Mouse (Mus musculus) liver, postnatal 0 days (tissue): Measurements from ENCODE around the gene Slc4a1. TPM values are rescaled to one million over a fixed set of nuclear protein-coding genes. Genes with fewer than 3 reads are reported as not detected.

ENCODE experiments used
- ATAC-seq: fragments of 200-750 bp; cut with Nextera tagmentation; 2 replicates; pipeline ENCODE4 v1.8.0; 2017; ENCODE audit warnings: mild to moderate bottlenecking, moderate library complexity
- DNase-seq: peaks from one replicate; pipeline ENCODE4 v3.0.0-alpha.2; 2016
- H3K27ac ChIP-seq: fragments of 300-500 bp; sonication (generic); 2 replicates; pipeline ENCODE4 v1.5.1; 2014; ENCODE audit warnings: antibody characterized with exemption, moderate library complexity, mild to moderate bottlenecking, low read depth
- H3K27me3 ChIP-seq: fragments of 300-500 bp; sonication (generic); 2 replicates; pipeline ENCODE4 v1.6.1; 2014; ENCODE audit warnings: low read length, control low read depth, mixed read lengths; ENCODE audit not compliant: insufficient read depth
- H3K36me3 ChIP-seq: fragments of 300-500 bp; sonication (generic); replicated peaks from 2 replicates; pipeline ENCODE4 v1.6.1; 2014; ENCODE audit warnings: mild to moderate bottlenecking, control low read depth, low read length, moderate library complexity, mixed read lengths; ENCODE audit not compliant: insufficient read depth
- H3K4me1 ChIP-seq: fragments of 300-500 bp; sonication (generic); 2 replicates; pipeline ENCODE4 v1.6.1; 2014; ENCODE audit warnings: antibody characterized with exemption, mild to moderate bottlenecking, control low read depth; ENCODE audit not compliant: insufficient read depth
- H3K4me2 ChIP-seq: fragments of 300-500 bp; sonication (generic); 2 replicates; pipeline ENCODE4 v1.6.1; 2014; ENCODE audit warnings: low read depth, mild to moderate bottlenecking, low read length, moderate library complexity, mixed read lengths
- H3K4me3 ChIP-seq: fragments of 300-500 bp; sonication (generic); 2 replicates; pipeline ENCODE4 v1.5.1; 2014; ENCODE audit warnings: low read depth, low read length
- H3K9ac ChIP-seq: fragments of 300-500 bp; sonication (generic); replicated peaks from 2 replicates; pipeline ENCODE4 v1.6.1; 2014; ENCODE audit warnings: mild to moderate bottlenecking, moderate library complexity
- H3K9me3 ChIP-seq: fragments of 300-500 bp; sonication (generic); 2 replicates; pipeline ENCODE4 v1.6.1; 2016; ENCODE audit warnings: mild to moderate bottlenecking, control low read depth, low read length, mixed read lengths
- CTCF ChIP-seq: sonication (generic); IDR thresholded peaks from 2 replicates; pipeline ENCODE4 v1.5.1; 2016; ENCODE audit warnings: antibody characterized with exemption, low read depth
- EP300 ChIP-seq: IDR thresholded peaks from 2 replicates; pipeline ENCODE4 v1.6.1; 2016; ENCODE audit warnings: antibody characterized with exemption, low read depth, mild to moderate bottlenecking
- WGBS: fragments of 180-500 bp; shearing (Covaris S2); extraction: QIAGEN DNeasy Blood & Tissue Kit; methylation state at CpG from one replicate; pipeline ENCODE4 v1.1.7; 2014; ENCODE audit not compliant: insufficient replicate concordance; 5-methylcytosine and 5-hydroxymethylcytosine counted together
- polyA plus RNA-seq: library from polyadenylated mRNA; unstranded; fragments of >200 nt; fragmentation: Nextera tagmentation; extraction: Ambion mirVana; gene quantifications from 2 replicates; pipeline ENCODE4 v1.2.1, GENCODE M21; 2015

The Slc4a1 gene
- polyA plus RNA-seq, 1 experiment from 2014 or later, result 329 TPM

GRCm38 (mm10) chr11:102386121-102386520 is 20.1 kb upstream of the Slc4a1 start:
- TF ChIP-seq CTCF (no peak), EP300 (no peak)
- Histone ChIP-seq H3K36me3 (no peaks in the 10 kb centered on the region), H3K9ac (no peak overlapping the region), H3K27me3 (0 out of 2 replicates have a peak, but pooled peaks cover 6% of the 10 kb centered on the region), H3K4me1 (peaks cover 12% of the 10 kb centered on the region), H3K4me3 (no peak overlapping the region), H3K27ac (no peak overlapping the region), H3K4me2 (no peak overlapping the region), H3K9me3 (no peaks in the 10 kb centered on the region)
- no peak for DNase-seq
- no peak for ATAC-seq
- WGBS, result 33% methylated on average over 5 of the region's 5 CpGs

GRCm38 (mm10) chr11:102385075-102385474 is 19.1 kb upstream of the Slc4a1 start:
- Histone ChIP-seq H3K27ac (no peak overlapping the region), H3K9me3 (no peaks in the 10 kb centered on the region), H3K4me2 (no peak overlapping the region), H3K9ac (no peak overlapping the region), H3K27me3 (0 out of 2 replicates have a peak, but pooled peaks cover 2% of the 10 kb centered on the region), H3K36me3 (no peaks in the 10 kb centered on the region), H3K4me3 (no peak overlapping the region), H3K4me1 (peaks cover 22% of the 10 kb centered on the region)
- TF ChIP-seq CTCF (no peak), EP300 (no peak)
- 43% methylated on average over 4 of the region's 4 CpGs for WGBS
- no peak for DNase-seq
- no peak for ATAC-seq

- TF ChIP-seq EP300 (no peak), CTCF (no peak)
- Histone ChIP-seq H3K36me3 (no peaks in the 10 kb centered on the region), H3K9me3 (no peaks in the 10 kb centered on the region), H3K9ac (no peak overlapping the region), H3K4me3 (no peak overlapping the region), H3K4me1 (peaks cover 22% of the 10 kb centered on the region), H3K4me2 (no peak overlapping the region), H3K27ac (no peak overlapping the region), H3K27me3 (0 out of 2 replicates have a peak, but pooled peaks cover 2% of the 10 kb centered on the region)
- ATAC-seq (no peak), DNase-seq (no peak)
- WGBS, result 63% methylated on average over 2 of the region's 2 CpGs
These were observed 18.4 kb upstream of the Slc4a1 start for GRCm38 (mm10) chr11:102384418-102384817.

GRCm38 (mm10) chr11:102383365-102384136 is 17.5 kb upstream of the Slc4a1 start:
- H3K4me3 ChIP-seq, result no peak overlapping the region
- ATAC-seq (no peak), DNase-seq (peak; percentile 11)
- H3K27ac ChIP-seq, result no peak overlapping the region
- TF ChIP-seq CTCF (no peak), EP300 (no peak)
- WGBS, result 50% methylated on average over 1 of the region's 1 CpGs
- peak overlapping the region; percentile 24; the same call in 1 of the 2 replicates for H3K4me2 ChIP-seq
- no peaks in the 10 kb centered on the region for H3K36me3 ChIP-seq
- no peak overlapping the region for H3K9ac ChIP-seq
- 0 out of 2 replicates have a peak, but pooled peaks cover 2% of the 10 kb centered on the region for H3K27me3 ChIP-seq
- peaks cover 6% of the 10 kb centered on the region for H3K9me3 ChIP-seq
- H3K4me1 ChIP-seq, result peaks cover 22% of the 10 kb centered on the region

- H3K4me1 ChIP-seq, result peaks cover 22% of the 10 kb centered on the region
- H3K4me2 ChIP-seq, result no peak overlapping the region
- peak overlapping the region; percentile 83; the same call in 1 of the 2 replicates for H3K27ac ChIP-seq
- ATAC-seq, result no peak
- no peak overlapping the region for H3K4me3 ChIP-seq
- 0 out of 2 replicates have a peak, but pooled peaks cover 2% of the 10 kb centered on the region for H3K27me3 ChIP-seq
- no peak for TF ChIP-seq CTCF
- no peak for TF ChIP-seq EP300
- H3K9me3 ChIP-seq, result peaks cover 6% of the 10 kb centered on the region
- DNase-seq, result no peak
- no peaks in the 10 kb centered on the region for H3K36me3 ChIP-seq
- WGBS, result 62% methylated on average over 3 of the region's 3 CpGs
- no peak overlapping the region for H3K9ac ChIP-seq
These were observed 16.8 kb upstream of the Slc4a1 start for GRCm38 (mm10) chr11:102382794-102383193.

- no peak overlapping the region for H3K4me3 ChIP-seq
- peaks cover 32% of the 10 kb centered on the region for H3K4me1 ChIP-seq
- H3K9me3 ChIP-seq, result peaks cover 6% of the 10 kb centered on the region
- 40% methylated on average over 4 of the region's 4 CpGs for WGBS
- H3K27ac ChIP-seq, result peak overlapping the region; percentile 83
- no peak overlapping the region for H3K9ac ChIP-seq
- DNase-seq (peak; percentile 22), ATAC-seq (peak; percentile 90)
- peak overlapping the region; percentile 10; the same call in 1 of the 2 replicates for H3K4me2 ChIP-seq
- TF ChIP-seq CTCF, result no peak
- TF ChIP-seq EP300, result 0 out of 2 replicates have a peak, but pooled peaks have one; percentile 9
- H3K27me3 ChIP-seq, result 0 out of 2 replicates have a peak, but pooled peaks cover 2% of the 10 kb centered on the region
- H3K36me3 ChIP-seq, result no peaks in the 10 kb centered on the region
These were observed 15.5 kb upstream of the Slc4a1 start for GRCm38 (mm10) chr11:102381341-102382100.
